Mouse (Mus musculus) heart, postnatal 0 days (tissue): Measurements from ENCODE around the gene Gm20708.

Experiments used
- CTCF ChIP-seq: IDR thresholded peaks from 2 replicates; pipeline ENCODE4 v1.5.1; 2016; ENCODE audit warnings: antibody characterized with exemption, control low read depth, low read depth
- EP300 ChIP-seq: IDR thresholded peaks from 2 replicates; pipeline ENCODE4 v1.6.1; 2016; ENCODE audit warnings: antibody characterized with exemption, low read depth

DNA sequence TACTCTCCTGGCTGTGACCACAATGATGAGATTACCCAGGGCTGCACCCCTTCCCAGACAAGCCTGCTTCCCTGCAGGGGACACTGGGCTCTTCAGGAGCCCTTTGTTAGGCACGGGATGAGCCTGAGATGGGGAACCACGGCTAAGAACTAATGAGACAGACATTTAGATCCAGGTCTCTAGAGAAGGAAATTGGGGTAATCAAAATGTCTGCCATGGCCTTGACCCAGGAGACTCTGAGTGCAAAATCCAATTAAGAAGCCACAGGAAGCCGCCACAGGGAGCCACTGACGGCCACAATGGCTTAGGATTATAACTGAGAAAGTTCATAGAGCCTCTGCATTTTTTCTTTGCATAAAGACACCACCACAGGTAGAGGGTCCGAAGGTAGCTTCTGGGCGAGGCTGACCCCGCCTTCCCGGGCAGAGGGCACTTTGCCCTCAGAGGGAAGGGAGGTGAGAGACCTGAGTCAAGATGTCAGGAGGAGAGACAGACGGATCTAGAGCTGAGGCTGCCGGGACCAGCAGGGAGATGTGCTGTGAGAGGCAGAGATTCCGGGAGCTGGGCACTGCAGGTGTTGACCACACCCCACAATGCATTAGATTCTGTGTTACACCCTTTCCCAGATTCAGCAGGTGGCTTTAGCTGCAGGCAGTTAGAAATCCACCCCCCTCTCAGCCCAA is 53.8 kb downstream of the Gm20708 start:
- TF ChIP-seq CTCF (no peak), EP300 (no peak)
